Mouse (Mus musculus) mammary gland, adult 2 months (tissue): Measurements from ENCODE around the gene Gm3183. TPM values are rescaled to one million over a fixed set of nuclear protein-coding genes. Genes with fewer than 3 reads are reported as not detected.

ENCODE experiments used
- polyA plus RNA-seq: library from polyadenylated mRNA; depleted of rRNA; stranded (reverse); fragments of >200 nt; gene quantifications from 2 replicates; pipeline ENCODE4 v1.2.3, GENCODE M21; 2012; ENCODE audit warnings: low replicate concordance; rRNA removed

Gene Gm3183
- not detected in 2 replicates for polyA plus RNA-seq

GRCm38 (mm10) chr5:94865136-94865535 is at the start of gene Gm3183:
TSS of gene Gm3183 (plus strand) at chr5:94865436.

Other genes starting within 250 kb of the Gm3183 start
- not detected in 2 replicates for gene Gm3147, start 249.1 kb upstream of the Gm3183 start, polyA plus RNA-seq
- not detected in 2 replicates for gene Gm6509, start 241.5 kb upstream of the Gm3183 start, polyA plus RNA-seq
- not detected in 2 replicates for gene Gm6205, start 217.1 kb upstream of the Gm3183 start, polyA plus RNA-seq
- not detected in 2 replicates for gene Gm6367, start 123.2 kb downstream of the Gm3183 start, polyA plus RNA-seq
- gene Gm7942, start 241.5 kb downstream of the Gm3183 start, polyA plus RNA-seq = not detected in 2 replicates